Mouse (Mus musculus): ENCODE results near the gene Pin1. TPM values are rescaled to one million over a fixed set of nuclear protein-coding genes. Genes with fewer than 3 reads are reported as not detected.
A peak's percentile ranks its signal among the peaks of the same experiment; 100 is the strongest.
"Not testable (repeated sequence)": the region's sequence is repeated elsewhere in the genome, so short reads cannot be mapped to it uniquely, and the experiment has no call there.

Gene Pin1
- polyA plus RNA-seq, 1 experiment from 2014 or later = 66.4 TPM

GRCm38 (mm10) chr9:20682389-20682722, 30.5 kb downstream of the Pin1 start:
- H3K9ac ChIP-seq (ENCODE audit: low read length) = no peak overlapping the region
- 81% methylated on average over 2 of the region's 2 CpGs for WGBS
- no peak overlapping the region for H3K4me3 ChIP-seq (ENCODE audit: low read depth, low read length)
- no peak overlapping the region for H3K27ac ChIP-seq (replicated peaks; ENCODE audit: low read depth, low read length)
- ATAC-seq (ENCODE audit: insufficient number of reproducible peaks, low FRiP score, low TSS enrichment, low read depth) = no peak
- no peaks in the 10 kb centered on the region; the same call in 1 of the 2 replicates for H3K9me3 ChIP-seq (ENCODE audit: control insufficient read depth, low read length)
- no peak for DNase-seq (ENCODE audit: low spot score)
- no peaks in the 10 kb centered on the region for H3K36me3 ChIP-seq (ENCODE audit: control insufficient read depth, insufficient read depth, low read length)
- no peaks in the 10 kb centered on the region for H3K4me1 ChIP-seq (ENCODE audit: control insufficient read depth, insufficient read depth, low read length)
- no peak overlapping the region for H3K4me2 ChIP-seq (ENCODE audit: low read depth, severe bottlenecking)
- H3K27me3 ChIP-seq (ENCODE audit: control insufficient read depth, insufficient read depth, low read length) = no peaks in the 10 kb centered on the region

GRCm38 (mm10) chr9:20685081-20685861, 33.4 kb downstream of the Pin1 start:
- 56% methylated on average over 16 of the region's 17 CpGs for WGBS
- ATAC-seq (ENCODE audit: insufficient number of reproducible peaks, low FRiP score, low TSS enrichment, low read depth) (no peak), DNase-seq (ENCODE audit: low spot score) (no peak)
- Histone ChIP-seq H3K36me3 (ENCODE audit: control insufficient read depth, insufficient read depth, low read length) (no peaks in the 10 kb centered on the region), H3K4me2 (ENCODE audit: low read depth, severe bottlenecking) (no peak overlapping the region), H3K27ac (replicated peaks; ENCODE audit: low read depth, low read length) (no peak overlapping the region), H3K4me3 (ENCODE audit: low read depth, low read length) (no peak overlapping the region), H3K4me1 (ENCODE audit: control insufficient read depth, insufficient read depth, low read length) (no peaks in the 10 kb centered on the region), H3K9ac (ENCODE audit: low read length) (no peak overlapping the region), H3K9me3 (ENCODE audit: control insufficient read depth, low read length) (no peaks in the 10 kb centered on the region; the same call in 1 of the 2 replicates), H3K27me3 (ENCODE audit: control insufficient read depth, insufficient read depth, low read length) (no peaks in the 10 kb centered on the region)

GRCm38 (mm10) chr9:20689403-20689802, 37.5 kb downstream of the Pin1 start:
- ATAC-seq (ENCODE audit: insufficient number of reproducible peaks, low FRiP score, low TSS enrichment, low read depth) (no peak), DNase-seq (ENCODE audit: low spot score) (no peak)
- H3K27ac ChIP-seq (replicated peaks; ENCODE audit: low read depth, low read length) = no peak overlapping the region
- H3K9ac ChIP-seq (ENCODE audit: low read length) = no peak overlapping the region
- no peaks in the 10 kb centered on the region for H3K27me3 ChIP-seq (ENCODE audit: control insufficient read depth, insufficient read depth, low read length)
- no peak overlapping the region for H3K4me3 ChIP-seq (ENCODE audit: low read depth, low read length)
- H3K36me3 ChIP-seq (ENCODE audit: control insufficient read depth, insufficient read depth, low read length) = no peaks in the 10 kb centered on the region
- WGBS = 44% methylated on average over 1 of the region's 1 CpGs
- no peaks in the 10 kb centered on the region for H3K9me3 ChIP-seq (ENCODE audit: control insufficient read depth, low read length)
- no peak overlapping the region for H3K4me2 ChIP-seq (ENCODE audit: low read depth, severe bottlenecking)
- no peaks in the 10 kb centered on the region for H3K4me1 ChIP-seq (ENCODE audit: control insufficient read depth, insufficient read depth, low read length)

GRCm38 (mm10) chr9:20689913-20690312, 38.0 kb downstream of the Pin1 start:
- Histone ChIP-seq H3K27me3 (ENCODE audit: control insufficient read depth, insufficient read depth, low read length) (no peaks in the 10 kb centered on the region), H3K9me3 (ENCODE audit: control insufficient read depth, low read length) (no peaks in the 10 kb centered on the region), H3K9ac (ENCODE audit: low read length) (no peak overlapping the region), H3K36me3 (ENCODE audit: control insufficient read depth, insufficient read depth, low read length) (no peaks in the 10 kb centered on the region), H3K27ac (replicated peaks; ENCODE audit: low read depth, low read length) (no peak overlapping the region), H3K4me2 (ENCODE audit: low read depth, severe bottlenecking) (no peak overlapping the region), H3K4me3 (ENCODE audit: low read depth, low read length) (no peak overlapping the region), H3K4me1 (ENCODE audit: control insufficient read depth, insufficient read depth, low read length) (no peaks in the 10 kb centered on the region)
- 4% methylated on average over 4 of the region's 4 CpGs for WGBS
- no peak for DNase-seq (ENCODE audit: low spot score)
- no peak for ATAC-seq (ENCODE audit: insufficient number of reproducible peaks, low FRiP score, low TSS enrichment, low read depth)

GRCm38 (mm10) chr9:20690449-20690848, 38.6 kb downstream of the Pin1 start:
- not testable (repeated sequence) for H3K9ac ChIP-seq (ENCODE audit: low read length); H3K4me1 ChIP-seq (ENCODE audit: control insufficient read depth, insufficient read depth, low read length); H3K27me3 ChIP-seq (ENCODE audit: control insufficient read depth, insufficient read depth, low read length); H3K4me3 ChIP-seq (ENCODE audit: low read depth, low read length); ATAC-seq (ENCODE audit: insufficient number of reproducible peaks, low FRiP score, low TSS enrichment, low read depth); DNase-seq (ENCODE audit: low spot score); H3K36me3 ChIP-seq (ENCODE audit: control insufficient read depth, insufficient read depth, low read length); H3K27ac ChIP-seq (replicated peaks; ENCODE audit: low read depth, low read length); H3K9me3 ChIP-seq (ENCODE audit: control insufficient read depth, low read length); H3K4me2 ChIP-seq (ENCODE audit: low read depth, severe bottlenecking)
- WGBS = 93% methylated on average over 2 of the region's 2 CpGs

- Histone ChIP-seq H3K4me1 (ENCODE audit: control insufficient read depth, insufficient read depth, low read length) (no peaks in the 10 kb centered on the region), H3K27ac (replicated peaks; ENCODE audit: low read depth, low read length) (no peak overlapping the region), H3K9ac (ENCODE audit: low read length) (no peak overlapping the region), H3K4me2 (ENCODE audit: low read depth, severe bottlenecking) (no peak overlapping the region), H3K9me3 (ENCODE audit: control insufficient read depth, low read length) (no peaks in the 10 kb centered on the region), H3K4me3 (ENCODE audit: low read depth, low read length) (no peak overlapping the region), H3K27me3 (ENCODE audit: control insufficient read depth, insufficient read depth, low read length) (peaks cover 5% of the 10 kb centered on the region; the same call in 1 of the 2 replicates), H3K36me3 (ENCODE audit: control insufficient read depth, insufficient read depth, low read length) (no peaks in the 10 kb centered on the region)
- 88% methylated on average over 3 of the region's 3 CpGs for WGBS
- DNase-seq (ENCODE audit: low spot score) (no peak), ATAC-seq (ENCODE audit: insufficient number of reproducible peaks, low FRiP score, low TSS enrichment, low read depth) (no peak)
Observed at GRCm38 (mm10) chr9:20692863-20693262, 41.0 kb downstream of the Pin1 start.

GRCm38 (mm10) chr9:20694721-20695235, 42.9 kb downstream of the Pin1 start:
- H3K9ac ChIP-seq (ENCODE audit: low read length) = no peak overlapping the region
- peak overlapping the region; percentile 19; the same call in 1 of the 2 replicates for H3K4me3 ChIP-seq (ENCODE audit: low read depth, low read length)
- ATAC-seq (ENCODE audit: insufficient number of reproducible peaks, low FRiP score, low TSS enrichment, low read depth) = no peak
- WGBS = 4% methylated on average over 25 of the region's 25 CpGs
- no peaks in the 10 kb centered on the region for H3K36me3 ChIP-seq (ENCODE audit: control insufficient read depth, insufficient read depth, low read length)
- no peak overlapping the region for H3K27ac ChIP-seq (replicated peaks; ENCODE audit: low read depth, low read length)
- no peaks in the 10 kb centered on the region for H3K4me1 ChIP-seq (ENCODE audit: control insufficient read depth, insufficient read depth, low read length)
- H3K4me2 ChIP-seq (ENCODE audit: low read depth, severe bottlenecking) = peak overlapping the region; percentile 46
- peaks cover 5% of the 10 kb centered on the region; the same call in 1 of the 2 replicates for H3K27me3 ChIP-seq (ENCODE audit: control insufficient read depth, insufficient read depth, low read length)
- no peaks in the 10 kb centered on the region for H3K9me3 ChIP-seq (ENCODE audit: control insufficient read depth, low read length)
- DNase-seq (ENCODE audit: low spot score) = peak; percentile 38

- DNase-seq (ENCODE audit: low spot score) = no peak
- Histone ChIP-seq H3K9me3 (ENCODE audit: control insufficient read depth, low read length) (no peaks in the 10 kb centered on the region), H3K27ac (replicated peaks; ENCODE audit: low read depth, low read length) (no peak overlapping the region), H3K4me2 (ENCODE audit: low read depth, severe bottlenecking) (no peak overlapping the region), H3K36me3 (ENCODE audit: control insufficient read depth, insufficient read depth, low read length) (no peaks in the 10 kb centered on the region), H3K4me1 (ENCODE audit: control insufficient read depth, insufficient read depth, low read length) (no peaks in the 10 kb centered on the region), H3K9ac (ENCODE audit: low read length) (no peak overlapping the region), H3K27me3 (ENCODE audit: control insufficient read depth, insufficient read depth, low read length) (peaks cover 5% of the 10 kb centered on the region; the same call in 1 of the 2 replicates), H3K4me3 (ENCODE audit: low read depth, low read length) (no peak overlapping the region)
- ATAC-seq (ENCODE audit: insufficient number of reproducible peaks, low FRiP score, low TSS enrichment, low read depth) = no peak
- WGBS = 80% methylated on average over 5 of the region's 5 CpGs
Observed at GRCm38 (mm10) chr9:20696107-20696712, 44.3 kb downstream of the Pin1 start.

Measured in limb, embryonic 11.5 days (tissue).